Mouse (Mus musculus) heart, embryonic 14.5 days (tissue): Measurements from ENCODE around the gene Rfx4. TPM values are rescaled to one million over a fixed set of nuclear protein-coding genes. Genes with fewer than 3 reads are reported as not detected.

Experiments
- ATAC-seq: fragments of 200-750 bp; cut with Nextera tagmentation; 2 replicates; pipeline ENCODE4 v1.8.0; 2017; ENCODE audit warnings: low read depth, moderate TSS enrichment; ENCODE audit not compliant: insufficient number of reproducible peaks, insufficient read depth, low FRiP score
- H3K27ac ChIP-seq, 2 experiments: fragments of 200-500 bp in 1 of 2; fragments of 300-500 bp in 1 of 2; sonication (generic) in 1 of 2; replicated peaks in 1 of 2; 2 replicates each; pipeline ENCODE4 v1.5.1; 2012 to 2014; ENCODE audit warnings: low read depth in 2 of 2, low read length in 2 of 2, control low read depth in 1 of 2, mild to moderate bottlenecking in 1 of 2, mixed read lengths in 1 of 2; ENCODE audit not compliant: control insufficient read depth in 1 of 2, insufficient read depth in 1 of 2
- H3K27me3 ChIP-seq: fragments of 300-500 bp; sonication (generic); 2 replicates; pipeline ENCODE4 v1.6.1; 2014; ENCODE audit warnings: mild to moderate bottlenecking, low read length, control low read depth; ENCODE audit not compliant: control insufficient read depth, insufficient read depth
- H3K36me3 ChIP-seq: fragments of 300-500 bp; sonication (generic); 2 replicates; pipeline ENCODE4 v1.6.1; 2014; ENCODE audit warnings: mild to moderate bottlenecking, control low read depth, low read length, mixed read lengths; ENCODE audit not compliant: control insufficient read depth, insufficient read depth
- H3K4me1 ChIP-seq, 2 experiments: fragments of 200-500 bp in 1 of 2; fragments of 300-500 bp in 1 of 2; sonication (generic) in 1 of 2; 2 replicates each; pipeline ENCODE4 v1.6.1; 2012 to 2014; ENCODE audit warnings: low read length in 2 of 2, control low read depth in 1 of 2, mixed read lengths in 1 of 2; ENCODE audit not compliant: control insufficient read depth in 2 of 2, insufficient read depth in 2 of 2
- H3K4me2 ChIP-seq: fragments of 300-500 bp; sonication (generic); 2 replicates; pipeline ENCODE4 v1.6.1; 2014; ENCODE audit warnings: mild to moderate bottlenecking, low read length
- H3K4me3 ChIP-seq, 2 experiments: fragments of 200-500 bp in 1 of 2; fragments of 300-500 bp in 1 of 2; sonication (generic) in 1 of 2; 2 replicates each; pipeline ENCODE4 v1.5.1; 2012 to 2014; ENCODE audit warnings: low read length in 2 of 2, mild to moderate bottlenecking in 2 of 2, control low read depth in 1 of 2, low read depth in 1 of 2, moderate library complexity in 1 of 2; ENCODE audit not compliant: control insufficient read depth in 1 of 2, insufficient read depth in 1 of 2
- H3K9ac ChIP-seq: fragments of 300-500 bp; sonication (generic); 2 replicates; pipeline ENCODE4 v1.6.1; 2014; ENCODE audit warnings: mild to moderate bottlenecking, low read length
- H3K9me3 ChIP-seq: fragments of 300-500 bp; sonication (generic); 2 replicates; pipeline ENCODE4 v1.6.1; 2016; ENCODE audit warnings: low read length, control low read depth; ENCODE audit not compliant: control insufficient read depth
- WGBS: fragments of 180-500 bp; shearing (Covaris S2); extraction: QIAGEN DNeasy Blood & Tissue Kit; methylation state at CpG from one replicate; pipeline ENCODE4 v1.1.7; 2014; 5-methylcytosine and 5-hydroxymethylcytosine counted together
- polyA plus RNA-seq: library from polyadenylated mRNA; unstranded; fragments of >200 nt; fragmentation: Nextera tagmentation; extraction: Ambion mirVana; gene quantifications from 2 replicates; pipeline ENCODE4 v1.2.1, GENCODE M21; 2014

Gene Rfx4
- polyA plus RNA-seq, 1 experiment from 2014 or later: not detected

DNA sequence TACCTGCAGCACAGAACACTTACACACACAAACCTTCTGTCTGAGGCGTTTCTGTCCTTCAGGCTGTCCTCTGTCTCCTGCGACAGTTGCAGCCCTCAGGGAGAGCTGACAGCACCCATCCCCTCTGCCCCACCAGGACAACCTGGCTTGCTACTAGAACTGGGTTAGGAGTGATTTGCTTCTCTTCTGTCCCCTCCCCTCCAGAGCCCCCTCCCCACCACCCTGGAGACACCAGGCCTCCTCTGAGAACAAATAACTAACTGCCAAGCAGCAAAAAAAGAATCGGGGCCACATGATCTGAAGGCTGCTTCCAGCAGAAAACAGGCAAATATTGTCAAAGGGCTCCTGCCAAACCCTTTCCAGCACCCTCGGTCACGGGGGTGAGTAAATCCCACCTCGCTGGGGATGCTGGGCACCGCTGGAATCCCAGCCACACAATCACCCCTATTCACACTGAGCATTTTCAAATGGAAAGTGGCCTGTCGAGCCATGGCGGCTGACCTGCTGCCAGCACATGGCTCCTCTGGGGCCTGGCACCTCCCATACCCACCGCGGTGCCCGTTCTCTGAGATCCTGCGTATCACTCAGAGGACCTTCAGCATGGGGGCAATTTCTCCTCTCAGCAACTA is 47.5 kb downstream of the Rfx4 start:
- 71% methylated on average over 13 of the region's 13 CpGs for WGBS
- Histone ChIP-seq H3K4me3 (no peak overlapping the region), H3K27me3 (no peaks in the 10 kb centered on the region), H3K27ac (no peak overlapping the region), H3K4me2 (no peak overlapping the region), H3K9ac (no peak overlapping the region), H3K9me3 (no peaks in the 10 kb centered on the region), H3K36me3 (no peaks in the 10 kb centered on the region), H3K4me1 (peaks cover 0 to 11% of the 10 kb centered on the region in 2 experiments; a peak in 1 of 4 replicates)
- ATAC-seq: no peak

DNA sequence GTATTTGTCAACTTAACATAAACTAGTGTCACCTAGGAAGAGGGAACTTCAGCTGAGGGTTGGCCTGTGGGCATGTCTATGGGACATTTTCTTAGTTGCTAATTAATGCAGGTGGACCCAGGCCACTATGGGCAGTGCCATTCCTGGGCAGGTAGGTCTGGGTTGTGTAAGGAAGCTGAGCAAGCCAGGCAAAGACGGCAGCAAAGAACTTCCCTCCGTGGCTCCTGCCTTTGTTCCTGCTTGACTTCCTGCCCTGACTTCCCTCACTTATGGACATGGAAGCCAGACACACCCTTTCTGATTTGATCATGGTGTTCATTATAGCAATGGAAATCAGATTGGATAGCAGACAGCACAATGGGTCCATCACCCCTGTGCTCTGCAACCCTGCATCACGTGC is 49.7 kb downstream of the Rfx4 start:
- H3K36me3 ChIP-seq: no peaks in the 10 kb centered on the region
- WGBS: 71% methylated on average over 3 of the region's 3 CpGs
- no peak overlapping the region for H3K4me3 ChIP-seq
- no peak overlapping the region for H3K9ac ChIP-seq
- no peaks in the 10 kb centered on the region for H3K9me3 ChIP-seq
- peaks cover 0 to 11% of the 10 kb centered on the region in 2 experiments; a peak in 1 of 4 replicates for H3K4me1 ChIP-seq
- ATAC-seq: no peak
- H3K27me3 ChIP-seq: no peaks in the 10 kb centered on the region
- no peak overlapping the region for H3K4me2 ChIP-seq
- no peak overlapping the region for H3K27ac ChIP-seq

DNA sequence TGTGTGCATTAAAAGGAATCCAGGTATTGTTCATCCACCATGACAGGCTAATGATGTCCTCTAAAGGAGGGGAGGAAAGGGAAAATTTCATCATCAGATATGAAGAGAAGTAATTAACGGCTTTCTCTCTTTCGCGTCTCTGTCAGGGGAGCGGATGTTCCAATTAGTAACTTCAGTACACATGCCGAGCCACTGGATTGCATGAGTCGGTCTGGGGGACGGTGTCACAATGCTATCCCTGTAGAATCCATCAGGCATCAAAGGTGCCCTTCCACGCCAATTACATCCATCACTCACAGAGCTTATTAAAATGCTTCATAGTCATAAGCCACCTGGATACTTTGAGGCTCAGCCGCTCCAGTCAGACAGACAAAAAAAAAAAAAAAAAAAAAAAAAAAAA is 51.3 kb downstream of the Rfx4 start:
- no peaks in the 10 kb centered on the region for H3K27me3 ChIP-seq
- H3K9me3 ChIP-seq: no peaks in the 10 kb centered on the region
- H3K36me3 ChIP-seq: no peaks in the 10 kb centered on the region
- no peak overlapping the region for H3K27ac ChIP-seq
- H3K4me3 ChIP-seq: no peak overlapping the region
- ATAC-seq: no peak
- H3K9ac ChIP-seq: no peak overlapping the region
- 90% methylated on average over 9 of the region's 9 CpGs for WGBS
- peaks cover 0 to 11% of the 10 kb centered on the region in 2 experiments; a peak in 1 of 4 replicates for H3K4me1 ChIP-seq
- H3K4me2 ChIP-seq: no peak overlapping the region

DNA sequence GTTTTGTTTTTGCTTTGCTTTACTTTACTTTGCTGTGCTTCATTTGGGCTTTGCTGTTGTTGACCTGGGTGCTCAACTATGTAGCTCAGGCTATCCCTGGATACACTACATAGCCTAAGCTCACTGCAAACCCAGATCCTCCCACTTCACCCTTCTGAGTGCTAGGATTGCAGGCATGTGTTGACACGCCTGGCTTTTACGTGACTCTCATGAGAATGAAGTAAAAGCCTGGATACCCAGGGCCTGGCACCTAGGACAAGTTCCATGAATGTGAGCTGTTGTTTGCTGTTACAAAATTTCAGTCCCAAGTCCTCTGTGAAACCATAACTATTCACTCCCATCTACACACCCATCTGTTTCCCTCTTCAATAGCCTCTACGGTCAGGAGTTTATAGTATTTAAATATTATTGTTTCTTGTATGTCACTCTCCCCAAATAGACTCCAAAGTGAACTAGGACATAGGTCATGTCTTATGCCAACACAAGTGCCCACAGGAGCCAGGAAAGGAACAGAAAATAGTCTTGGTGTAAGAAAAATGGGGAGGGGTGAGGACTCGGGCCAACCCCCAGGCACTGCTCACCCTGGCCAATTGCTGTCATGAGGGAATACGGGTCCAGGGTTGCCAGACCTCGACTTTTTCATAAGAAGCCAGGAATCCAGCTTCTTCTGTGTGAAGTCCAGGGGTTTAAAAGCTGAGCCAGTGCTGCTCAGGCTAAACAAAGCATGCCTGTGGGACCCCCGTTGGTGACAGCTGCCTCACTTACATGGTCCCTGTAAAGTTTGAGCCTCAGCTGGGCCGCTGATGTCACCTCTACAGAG is 54.4 kb downstream of the Rfx4 start:
- Histone ChIP-seq H3K4me1 (no peaks in the 10 kb centered on the region), H3K4me3 (no peak overlapping the region), H3K9me3 (no peaks in the 10 kb centered on the region), H3K9ac (no peak overlapping the region), H3K27ac (no peak overlapping the region), H3K36me3 (no peaks in the 10 kb centered on the region), H3K4me2 (no peak overlapping the region), H3K27me3 (no peaks in the 10 kb centered on the region)
- no peak for ATAC-seq
- WGBS: 79% methylated on average over 8 of the region's 8 CpGs

DNA sequence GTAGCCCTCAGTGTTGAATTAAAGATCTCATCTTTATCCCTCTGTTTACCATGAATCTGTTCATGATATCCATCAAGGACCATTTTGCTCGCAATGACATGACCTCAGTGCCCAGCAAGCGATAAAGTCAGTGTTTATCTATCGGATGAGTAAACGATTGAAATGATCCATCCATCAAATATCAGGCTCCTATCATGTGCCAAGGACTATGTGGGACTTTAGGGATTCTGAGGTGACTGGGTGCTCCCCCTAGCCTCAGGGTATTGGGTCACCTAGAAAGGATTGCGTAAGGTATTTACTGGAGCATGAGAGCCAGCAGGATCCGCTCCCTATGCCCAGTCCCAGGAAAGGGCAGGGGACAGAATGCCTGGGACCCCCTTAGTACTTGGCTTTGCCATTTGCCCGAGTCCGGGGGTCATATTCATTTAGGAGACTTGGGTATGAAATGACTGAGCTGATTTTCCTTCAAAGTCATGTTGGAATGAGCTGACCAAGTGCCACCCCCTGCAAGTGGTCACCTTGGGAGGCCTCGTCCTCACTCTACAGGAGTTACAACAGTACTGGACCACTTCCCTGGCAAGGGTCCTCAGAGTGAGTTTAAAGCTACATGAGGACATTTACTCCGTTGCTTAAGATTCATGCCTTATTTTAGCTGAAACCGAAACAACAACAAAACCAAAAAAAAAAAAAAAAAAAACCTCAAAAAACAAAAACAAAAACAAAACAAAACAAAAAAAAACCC is 55.5 kb downstream of the Rfx4 start:
- 85% methylated on average over 11 of the region's 11 CpGs for WGBS
- H3K27ac ChIP-seq: no peak overlapping the region

DNA sequence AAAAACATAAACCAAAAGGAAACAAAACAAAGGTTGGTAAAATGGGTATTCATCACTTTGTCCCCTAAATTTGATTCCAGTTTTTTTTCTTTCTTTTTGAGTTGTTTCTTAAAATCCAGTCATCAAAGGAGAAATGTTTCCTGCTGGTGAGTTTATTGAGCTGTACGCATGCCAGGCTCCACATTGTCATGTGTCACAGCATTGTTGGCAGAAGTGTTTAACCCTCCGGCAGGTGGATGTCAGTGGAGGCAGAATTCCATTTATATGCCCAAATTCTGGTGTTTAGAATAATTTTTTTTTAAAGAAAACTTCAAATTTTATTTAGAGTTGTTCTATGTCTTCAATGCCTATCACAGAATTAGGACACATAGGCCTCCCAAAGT is 56.0 kb downstream of the Rfx4 start:
- Histone ChIP-seq H3K4me1 (no peaks in the 10 kb centered on the region), H3K4me3 (no peak overlapping the region), H3K9me3 (no peaks in the 10 kb centered on the region), H3K27me3 (no peaks in the 10 kb centered on the region), H3K9ac (no peak overlapping the region), H3K4me2 (no peak overlapping the region), H3K36me3 (no peaks in the 10 kb centered on the region), H3K27ac (no peak overlapping the region)
- WGBS: 81% methylated on average over 2 of the region's 2 CpGs
- no peak for ATAC-seq

More for the DNA sequence above, 55.5 kb downstream of the Rfx4 start:
- no peak for ATAC-seq
- no peak overlapping the region for H3K9ac ChIP-seq
- H3K9me3 ChIP-seq: no peaks in the 10 kb centered on the region
- no peaks in the 10 kb centered on the region for H3K4me1 ChIP-seq
- no peaks in the 10 kb centered on the region for H3K36me3 ChIP-seq
- H3K4me2 ChIP-seq: no peak overlapping the region
- H3K4me3 ChIP-seq: no peak overlapping the region
- H3K27me3 ChIP-seq: no peaks in the 10 kb centered on the region

DNA sequence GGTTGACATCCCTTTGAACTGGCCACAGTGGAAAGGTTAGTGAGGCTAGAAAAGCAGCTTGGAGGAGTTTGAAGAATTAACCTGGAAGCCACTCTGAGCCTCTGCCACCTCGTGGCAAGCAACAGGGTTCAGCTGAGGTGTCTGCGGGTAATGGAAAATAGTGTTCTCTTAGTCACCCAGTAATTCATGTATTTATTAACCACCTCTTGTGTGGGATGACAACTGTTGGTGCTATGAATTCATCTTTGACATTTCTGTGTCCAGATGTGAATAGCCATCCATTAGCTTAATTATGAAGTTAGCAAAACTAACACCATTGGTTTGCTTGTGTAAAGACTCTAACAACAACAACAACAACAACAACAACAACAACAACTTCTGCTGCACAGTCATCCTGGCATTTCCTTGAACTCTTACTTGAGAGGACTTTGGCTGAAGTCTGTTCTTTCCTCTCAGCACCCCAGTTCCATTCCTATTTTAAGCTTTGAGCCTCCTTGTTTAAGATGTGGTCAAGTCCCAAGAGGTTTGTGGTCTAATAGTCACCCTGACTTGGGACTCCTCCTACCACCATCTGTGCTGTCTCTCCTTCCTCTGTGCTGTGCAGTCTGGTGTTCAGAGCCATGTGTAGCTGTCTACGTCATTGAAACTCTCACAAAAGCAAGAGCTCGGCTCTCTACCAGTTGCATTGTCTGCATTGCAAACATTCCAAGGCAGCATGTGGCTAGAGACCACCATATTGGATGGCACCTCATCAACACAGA is 60.0 kb downstream of the Rfx4 start:
- H3K36me3 ChIP-seq: no peaks in the 10 kb centered on the region
- no peaks in the 10 kb centered on the region for H3K27me3 ChIP-seq
- 53% methylated on average over 4 of the region's 4 CpGs for WGBS
- H3K9me3 ChIP-seq: no peaks in the 10 kb centered on the region
- H3K4me1 ChIP-seq: no peaks in the 10 kb centered on the region
- no peak overlapping the region for H3K9ac ChIP-seq
- H3K27ac ChIP-seq: no peak overlapping the region
- no peak for ATAC-seq
- H3K4me2 ChIP-seq: no peak overlapping the region
- H3K4me3 ChIP-seq: no peak overlapping the region
